Mouse (Mus musculus): Measurements from ENCODE around the gene Fhit. TPM values are rescaled to one million over a fixed set of nuclear protein-coding genes. Genes with fewer than 3 reads are reported as not detected.

Gene Fhit
- total and polyA plus RNA-seq, 2 experiments from 2014 or later = 9.9 to 11.8 TPM

DNA sequence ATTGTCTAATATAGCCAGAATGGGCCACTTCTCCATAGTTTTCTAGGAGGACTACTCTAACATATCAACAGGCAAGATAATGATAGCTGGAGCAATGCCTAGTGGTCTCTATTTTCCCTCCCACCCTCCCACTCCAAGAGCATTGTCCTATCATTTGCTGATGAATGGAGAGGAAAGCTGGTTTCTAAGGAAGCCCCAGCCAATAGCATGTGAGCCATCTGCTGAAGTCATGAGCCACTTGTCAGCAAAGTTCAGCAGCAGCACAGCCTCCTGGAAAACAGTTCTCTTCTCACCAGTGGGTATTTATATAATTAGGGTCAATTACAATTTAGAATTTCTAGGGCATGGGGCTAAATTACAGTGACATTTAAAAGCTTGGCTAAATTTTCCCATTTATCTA, 1035.3 kb downstream of the Fhit start:
- Histone ChIP-seq H3K36me3 (ENCODE audit: insufficient read depth, low read length) (no peaks in the 10 kb centered on the region), H3K4me3 (ENCODE audit: low read depth, low read length) (no peak overlapping the region), H3K9me3 (ENCODE audit: low read length) (no peaks in the 10 kb centered on the region), H3K27me3 (ENCODE audit: insufficient read depth, low read length) (no peaks in the 10 kb centered on the region), H3K4me1 (ENCODE audit: insufficient read depth, low read length) (no peaks in the 10 kb centered on the region), H3K4me2 (ENCODE audit: low read depth, low read length, poor library complexity, severe bottlenecking) (no peak overlapping the region), H3K9ac (replicated peaks; ENCODE audit: low read length, poor library complexity, severe bottlenecking) (no peak overlapping the region), H3K27ac (ENCODE audit: low read depth, low read length) (no peak overlapping the region)
- TF ChIP-seq CTCF (IDR thresholded peaks at IDR 0.05) = no peak
- DNase-seq (ENCODE audit: low spot score) (no peak), ATAC-seq (ENCODE audit: low FRiP score) (no peak)

DNA sequence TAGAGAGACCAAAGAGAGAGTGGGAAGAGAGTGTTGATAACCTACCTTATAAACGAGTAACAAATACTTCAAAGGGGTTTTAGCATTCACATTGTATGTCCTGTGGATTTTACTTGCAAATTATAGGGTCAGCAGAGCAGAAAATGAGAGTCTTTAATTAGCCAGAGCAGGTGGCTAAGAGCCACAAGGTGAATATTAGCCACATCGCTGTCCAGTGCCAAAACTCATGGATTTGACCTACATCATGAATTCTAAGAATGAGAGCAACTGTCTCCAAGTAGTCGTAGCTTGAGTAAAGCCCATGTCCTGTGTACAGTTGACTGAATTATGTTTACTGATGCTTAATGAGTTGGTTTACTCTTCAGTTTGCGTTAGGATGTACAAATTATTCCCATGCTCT, 1039.7 kb downstream of the Fhit start:
- Histone ChIP-seq H3K4me1 (ENCODE audit: insufficient read depth, low read length) (no peaks in the 10 kb centered on the region), H3K4me3 (ENCODE audit: low read depth, low read length) (no peak overlapping the region), H3K27me3 (ENCODE audit: insufficient read depth, low read length) (no peaks in the 10 kb centered on the region), H3K36me3 (ENCODE audit: insufficient read depth, low read length) (no peaks in the 10 kb centered on the region), H3K4me2 (ENCODE audit: low read depth, low read length, poor library complexity, severe bottlenecking) (no peak overlapping the region), H3K9me3 (ENCODE audit: low read length) (no peaks in the 10 kb centered on the region), H3K27ac (ENCODE audit: low read depth, low read length) (no peak overlapping the region), H3K9ac (replicated peaks; ENCODE audit: low read length, poor library complexity, severe bottlenecking) (no peak overlapping the region)
- ATAC-seq (ENCODE audit: low FRiP score) (no peak), DNase-seq (ENCODE audit: low spot score) (peak; percentile 9)
- 84% methylated on average over 4 of the region's 4 CpGs for WGBS
- no peak for TF ChIP-seq CTCF (IDR thresholded peaks at IDR 0.05)

DNA sequence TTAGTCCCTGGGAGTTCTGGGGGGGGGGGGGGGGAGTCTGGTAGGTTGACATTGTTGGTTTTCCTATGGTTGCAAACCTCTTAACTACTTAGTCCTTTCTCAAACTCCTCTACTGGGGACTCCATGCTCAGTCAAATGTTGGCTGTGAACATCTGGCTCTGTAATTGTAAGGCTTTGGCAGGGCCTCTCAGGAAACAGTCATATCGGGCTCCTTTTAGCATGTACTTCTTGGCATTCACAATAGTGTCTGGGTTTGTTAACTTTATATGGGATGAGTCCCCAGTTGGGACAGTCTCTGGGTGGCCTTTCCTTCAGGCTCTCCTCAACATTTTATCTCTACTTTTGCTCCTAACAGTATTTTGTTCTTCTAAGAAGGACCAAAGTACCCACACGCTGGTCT, 1065.6 kb downstream of the Fhit start:
- Histone ChIP-seq H3K4me2 (ENCODE audit: low read depth, low read length, poor library complexity, severe bottlenecking) (no peak overlapping the region), H3K36me3 (ENCODE audit: insufficient read depth, low read length) (no peaks in the 10 kb centered on the region), H3K4me3 (ENCODE audit: low read depth, low read length) (no peak overlapping the region), H3K27me3 (ENCODE audit: insufficient read depth, low read length) (no peaks in the 10 kb centered on the region), H3K9me3 (ENCODE audit: low read length) (no peaks in the 10 kb centered on the region), H3K27ac (ENCODE audit: low read depth, low read length) (no peak overlapping the region), H3K4me1 (ENCODE audit: insufficient read depth, low read length) (no peaks in the 10 kb centered on the region), H3K9ac (replicated peaks; ENCODE audit: low read length, poor library complexity, severe bottlenecking) (no peak overlapping the region)
- TF ChIP-seq CTCF (IDR thresholded peaks at IDR 0.05) = no peak
- WGBS = 87% methylated on average over 2 of the region's 2 CpGs
- DNase-seq (ENCODE audit: low spot score) (no peak), ATAC-seq (ENCODE audit: low FRiP score) (no peak)

DNA sequence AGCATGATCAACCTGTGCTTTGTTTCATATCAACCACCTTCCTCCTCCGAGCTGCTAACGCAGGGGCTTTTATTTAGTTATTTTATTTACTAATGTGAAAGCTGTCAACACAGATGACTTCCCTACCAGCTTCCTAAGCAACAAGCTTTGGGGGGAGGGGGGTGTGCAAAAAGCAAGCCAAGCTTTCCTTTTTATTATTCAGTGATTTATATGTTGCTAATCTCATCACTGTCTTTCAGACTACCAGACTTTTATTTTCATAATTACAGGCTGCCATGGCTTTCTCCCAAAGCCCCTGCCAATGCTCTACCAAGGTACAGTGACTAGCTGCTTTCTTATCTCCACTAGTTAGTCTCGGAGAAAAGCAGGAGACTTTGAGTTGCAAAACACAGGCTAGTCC, 1082.8 kb downstream of the Fhit start:
- H3K9me3 ChIP-seq (ENCODE audit: low read length) = no peaks in the 10 kb centered on the region
- DNase-seq (ENCODE audit: low spot score) = no peak
- H3K27ac ChIP-seq (ENCODE audit: low read depth, low read length) = no peak overlapping the region

DNA sequence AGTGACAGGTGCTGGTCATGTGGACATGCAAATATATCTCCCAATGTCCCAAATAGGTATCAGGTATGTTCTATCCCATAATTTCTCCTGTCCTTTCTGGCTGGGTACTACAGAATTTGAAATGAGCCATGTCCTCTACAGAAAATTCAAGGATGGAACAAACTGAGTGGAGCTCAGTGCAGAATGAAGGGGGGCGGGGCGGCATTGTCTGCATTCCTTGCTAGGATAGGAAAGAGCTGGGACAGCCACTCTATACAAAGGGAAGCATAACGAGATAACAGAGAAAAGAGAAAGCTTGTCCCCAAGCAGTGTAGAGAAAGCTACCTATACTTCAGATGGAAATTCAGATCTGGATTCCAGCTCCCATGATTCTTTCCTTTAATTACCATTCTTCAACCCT, 1111.9 kb downstream of the Fhit start:
- no peaks in the 10 kb centered on the region for H3K4me1 ChIP-seq (ENCODE audit: insufficient read depth, low read length)
- 80% methylated on average over 3 of the region's 3 CpGs for WGBS

More for the DNA sequence above, 1082.8 kb downstream of the Fhit start:
- Histone ChIP-seq H3K27me3 (ENCODE audit: insufficient read depth, low read length) (no peaks in the 10 kb centered on the region), H3K4me1 (ENCODE audit: insufficient read depth, low read length) (no peaks in the 10 kb centered on the region), H3K4me2 (ENCODE audit: low read depth, low read length, poor library complexity, severe bottlenecking) (no peak overlapping the region), H3K36me3 (ENCODE audit: insufficient read depth, low read length) (no peaks in the 10 kb centered on the region), H3K9ac (replicated peaks; ENCODE audit: low read length, poor library complexity, severe bottlenecking) (no peak overlapping the region), H3K4me3 (ENCODE audit: low read depth, low read length) (no peak overlapping the region)
- TF ChIP-seq CTCF (IDR thresholded peaks at IDR 0.05) = no peak
- WGBS = 74% methylated on average over 3 of the region's 3 CpGs
- ATAC-seq (ENCODE audit: low FRiP score) = no peak

DNA sequence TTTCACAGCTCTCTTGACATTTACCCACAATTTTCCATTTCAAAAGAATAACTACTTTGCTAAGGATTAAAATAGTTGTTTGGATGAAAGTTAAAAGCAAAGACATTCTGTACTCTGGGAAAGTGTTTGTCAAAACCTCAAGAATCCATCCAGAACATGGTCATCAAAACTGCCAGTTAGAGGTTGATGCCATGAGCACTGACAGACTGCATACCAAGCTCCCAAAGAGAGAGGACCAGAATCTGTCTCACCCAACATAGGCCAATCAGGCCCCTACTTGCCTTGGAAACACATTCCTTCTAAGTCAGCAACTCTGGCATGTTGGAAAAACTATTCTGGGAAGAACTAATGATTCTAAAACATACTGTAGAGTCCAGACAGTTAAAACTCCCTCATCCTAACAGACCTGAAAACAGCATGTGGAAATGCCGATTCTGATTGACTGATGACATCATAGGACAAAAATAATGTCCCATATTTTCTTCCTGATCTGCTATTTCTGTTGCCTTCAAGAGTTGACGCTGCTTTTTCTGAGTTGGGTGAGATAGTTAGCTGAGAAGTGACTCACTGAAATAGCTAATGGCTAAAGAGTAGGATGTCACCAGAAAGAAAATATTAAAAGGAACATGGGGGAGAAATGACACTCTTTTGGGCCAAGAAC, 1114.6 kb downstream of the Fhit start:
- H3K9me3 ChIP-seq (ENCODE audit: low read length) = no peaks in the 10 kb centered on the region
- DNase-seq (ENCODE audit: low spot score) (no peak), ATAC-seq (ENCODE audit: low FRiP score) (no peak)
- 91% methylated on average over 2 of the region's 2 CpGs for WGBS
- no peak overlapping the region for H3K9ac ChIP-seq (replicated peaks; ENCODE audit: low read length, poor library complexity, severe bottlenecking)
- H3K4me1 ChIP-seq (ENCODE audit: insufficient read depth, low read length) = no peaks in the 10 kb centered on the region
- no peaks in the 10 kb centered on the region for H3K27me3 ChIP-seq (ENCODE audit: insufficient read depth, low read length)
- no peak overlapping the region for H3K27ac ChIP-seq (ENCODE audit: low read depth, low read length)
- TF ChIP-seq CTCF (IDR thresholded peaks at IDR 0.05) = no peak
- H3K36me3 ChIP-seq (ENCODE audit: insufficient read depth, low read length) = no peaks in the 10 kb centered on the region
- no peak overlapping the region for H3K4me3 ChIP-seq (ENCODE audit: low read depth, low read length)
- H3K4me2 ChIP-seq (ENCODE audit: low read depth, low read length, poor library complexity, severe bottlenecking) = no peak overlapping the region

More for the DNA sequence above, 1111.9 kb downstream of the Fhit start:
- no peak for TF ChIP-seq CTCF (IDR thresholded peaks at IDR 0.05)
- H3K4me2 ChIP-seq (ENCODE audit: low read depth, low read length, poor library complexity, severe bottlenecking) = no peak overlapping the region
- H3K36me3 ChIP-seq (ENCODE audit: insufficient read depth, low read length) = no peaks in the 10 kb centered on the region
- no peaks in the 10 kb centered on the region for H3K27me3 ChIP-seq (ENCODE audit: insufficient read depth, low read length)
- H3K9ac ChIP-seq (replicated peaks; ENCODE audit: low read length, poor library complexity, severe bottlenecking) = no peak overlapping the region
- no peaks in the 10 kb centered on the region for H3K9me3 ChIP-seq (ENCODE audit: low read length)
- ATAC-seq (ENCODE audit: low FRiP score) (no peak), DNase-seq (ENCODE audit: low spot score) (no peak)
- no peak overlapping the region for H3K4me3 ChIP-seq (ENCODE audit: low read depth, low read length)
- H3K27ac ChIP-seq (ENCODE audit: low read depth, low read length) = no peak overlapping the region

Data from midbrain, postnatal 0 days (tissue).